Mouse (Mus musculus): Measurements from ENCODE around the gene Abat.
"Not testable (repeated sequence)": the region's sequence is repeated elsewhere in the genome, so short reads cannot be mapped to it uniquely, and the experiment has no call there.

Gene Abat

GRCm38 (mm10) chr16:8533477-8533876 lies 20.2 kb downstream of the Abat start:
- no peak for DNase-seq

GRCm38 (mm10) chr16:8534466-8535200 lies 21.4 kb downstream of the Abat start:
- no peak for DNase-seq

GRCm38 (mm10) chr16:8535411-8535810 lies 22.2 kb downstream of the Abat start:
- DNase-seq = no peak

GRCm38 (mm10) chr16:8539150-8539865 lies 26.1 kb downstream of the Abat start:
- DNase-seq = no peak

- no peak for DNase-seq
These were observed 27.7 kb downstream of the Abat start for GRCm38 (mm10) chr16:8540859-8541314.

GRCm38 (mm10) chr16:8547836-8548235 lies 34.6 kb downstream of the Abat start:
- no peak for DNase-seq

GRCm38 (mm10) chr16:8549506-8549905 lies 36.3 kb downstream of the Abat start:
- no peak for DNase-seq

GRCm38 (mm10) chr16:8554351-8554750 lies 41.1 kb downstream of the Abat start:
- DNase-seq = no peak

- not testable (repeated sequence) for DNase-seq
These were observed 41.5 kb downstream of the Abat start for GRCm38 (mm10) chr16:8554751-8555150.

- not testable (repeated sequence) for DNase-seq
These were observed 42.1 kb downstream of the Abat start for GRCm38 (mm10) chr16:8555371-8555770.

GRCm38 (mm10) chr16:8560079-8560478 lies 46.9 kb downstream of the Abat start:
- DNase-seq = no peak

- DNase-seq = not testable (repeated sequence)
These were observed 47.9 kb downstream of the Abat start for GRCm38 (mm10) chr16:8561101-8561500.

GRCm38 (mm10) chr16:8561856-8562255 lies 48.6 kb downstream of the Abat start:
- DNase-seq = not testable (repeated sequence)

GRCm38 (mm10) chr16:8562827-8563226 lies 49.6 kb downstream of the Abat start:
- not testable (repeated sequence) for DNase-seq

GRCm38 (mm10) chr16:8564836-8565235 lies 51.6 kb downstream of the Abat start:
- no peak for DNase-seq

- DNase-seq = no peak
These were observed 52.3 kb downstream of the Abat start for GRCm38 (mm10) chr16:8565539-8565938.

GRCm38 (mm10) chr16:8566115-8566711 lies 53.0 kb downstream of the Abat start:
- no peak for DNase-seq

- no peak for DNase-seq
These were observed 55.7 kb downstream of the Abat start for GRCm38 (mm10) chr16:8568881-8569280.

GRCm38 (mm10) chr16:8570336-8570735 lies 57.1 kb downstream of the Abat start:
- DNase-seq = no peak

GRCm38 (mm10) chr16:8570901-8571615 lies 57.8 kb downstream of the Abat start:
- DNase-seq = no peak

GRCm38 (mm10) chr16:8573041-8573440 lies 59.8 kb downstream of the Abat start:
- no peak for DNase-seq

GRCm38 (mm10) chr16:8573751-8574150 lies 60.5 kb downstream of the Abat start:
- DNase-seq = no peak

GRCm38 (mm10) chr16:8574316-8574715 lies 61.1 kb downstream of the Abat start:
- no peak for DNase-seq
